Mouse (Mus musculus): ENCODE data around the gene Pcnp. TPM values are rescaled to one million over a fixed set of nuclear protein-coding genes. Genes with fewer than 3 reads are reported as not detected.

The Pcnp gene
- polyA plus RNA-seq, 1 experiment from 2014 or later, result 302 TPM

Small RNA genes within 50 kb of the gene (microRNA-seq; reads per million reads assigned to microRNA genes)
- gene Gm24047, result not detected

Other genes with a start within 250 kb of the Pcnp start
- gene Nfkbiz, start 190.8 kb downstream of the Pcnp start, polyA plus RNA-seq (2016; fragmentation: Nextera tagmentation; extraction: Ambion mirVana), result 1.5 TPM in 2 replicates
- gene Nxpe3, start 134.5 kb downstream of the Pcnp start, polyA plus RNA-seq (2016; fragmentation: Nextera tagmentation; extraction: Ambion mirVana), result 1.0 and 1.1 TPM in 2 replicates
- 21.3 and 22.6 TPM in 2 replicates for gene Cep97, start 94.9 kb downstream of the Pcnp start, polyA plus RNA-seq (2016; fragmentation: Nextera tagmentation; extraction: Ambion mirVana)
- 724 and 726 TPM in 2 replicates for gene Rpl24, start 63.5 kb downstream of the Pcnp start, polyA plus RNA-seq (2016; fragmentation: Nextera tagmentation; extraction: Ambion mirVana)
- 21.5 and 21.6 TPM in 2 replicates for gene Zbtb11, start 55.9 kb downstream of the Pcnp start, polyA plus RNA-seq (2016; fragmentation: Nextera tagmentation; extraction: Ambion mirVana)
- gene Trmt10c, start 8.1 kb upstream of the Pcnp start, polyA plus RNA-seq (2016; fragmentation: Nextera tagmentation; extraction: Ambion mirVana), result 24.5 and 26.1 TPM in 2 replicates
- 52.6 and 56.5 TPM in 2 replicates for gene Senp7, start 18.6 kb upstream of the Pcnp start, polyA plus RNA-seq (2016; fragmentation: Nextera tagmentation; extraction: Ambion mirVana)
- gene Impg2, start 174.6 kb upstream of the Pcnp start, polyA plus RNA-seq (2016; fragmentation: Nextera tagmentation; extraction: Ambion mirVana), result 0.31 and 0.39 TPM in 2 replicates

Data from midbrain, embryonic 12.5 days (tissue).